Mouse (Mus musculus) G1E (cell line): ENCODE results near the gene Mmp11. TPM values are rescaled to one million over a fixed set of nuclear protein-coding genes. Genes with fewer than 3 reads are reported as not detected.

Experiments used
- ATAC-seq: 2 replicates; pipeline ENCODE4 v1.8.0; 2016; ENCODE audit warnings: mild to moderate bottlenecking; ENCODE audit not compliant: insufficient number of reproducible peaks, poor library complexity, low FRiP score, severe bottlenecking; ENCODE audit errors: extremely low read depth
- DNase-seq: peaks from one replicate; pipeline ENCODE4 v3.0.0; 2012; ENCODE audit warnings: low spot score
- H3K27me3 ChIP-seq: 2 replicates; pipeline ENCODE4 v1.6.1; 2012; ENCODE audit warnings: mild to moderate bottlenecking, low read length, inconsistent platforms; ENCODE audit not compliant: insufficient read depth
- H3K36me3 ChIP-seq: replicated peaks from 2 replicates; pipeline ENCODE3; 2012; ENCODE audit warnings: mild to moderate bottlenecking, inconsistent platforms
- H3K4me1 ChIP-seq: 2 replicates; pipeline ENCODE4 v1.6.1; 2012; ENCODE audit warnings: low read depth, low read length, inconsistent platforms, mixed read lengths; ENCODE audit not compliant: insufficient read depth
- H3K4me3 ChIP-seq: 2 replicates; pipeline ENCODE4 v1.5.1; 2012; ENCODE audit warnings: low read depth, mild to moderate bottlenecking, inconsistent platforms, low read length, moderate library complexity, mixed read lengths
- H3K9me3 ChIP-seq: replicated peaks from 2 replicates; pipeline ENCODE4 v1.6.1; 2012; ENCODE audit warnings: inconsistent platforms
- CTCF ChIP-seq: IDR thresholded peaks from 2 replicates; pipeline ENCODE4 v1.5.1; 2012; ENCODE audit warnings: low read depth, low read length, inconsistent platforms, mixed read lengths
- GATA1 ChIP-seq: IDR thresholded peaks from 2 replicates; pipeline ENCODE4 v1.6.1; 2012; ENCODE audit warnings: borderline replicate concordance, low read length, inconsistent platforms, mixed read lengths
- GATA2 ChIP-seq: IDR thresholded peaks from 2 replicates; pipeline ENCODE4 v1.6.1; 2012; ENCODE audit warnings: low read depth, low read length, inconsistent platforms, borderline replicate concordance
- POLR2AphosphoS5 ChIP-seq: IDR thresholded peaks from 2 replicates; pipeline ENCODE4 v1.6.1; 2012; ENCODE audit warnings: low read depth, low read length, inconsistent platforms; ENCODE audit not compliant: insufficient replicate concordance
- TAL1 ChIP-seq: conservative IDR thresholded peaks from 2 replicates; pipeline ENCODE4 v1.6.1; 2012; ENCODE audit warnings: low read depth, low read length, inconsistent platforms, mixed read lengths
- polyA plus RNA-seq: library from polyadenylated mRNA; stranded (reverse); fragments of >175 nt; gene quantifications from 2 replicates; pipeline ENCODE4 v1.2.3, GENCODE M21; 2012
- total RNA-seq, 2 experiments: library from RNA; stranded (forward) in 1 of 2; stranded (reverse) in 1 of 2; fragments of 200-1000 nt in 1 of 2; fragments of >200 nt in 1 of 2; fragmentation: Nextera tagmentation in 1 of 2; gene quantifications; 2 replicates each; pipeline ENCODE4 v1.2.3; 2014 to 2017

Gene Mmp11
- total RNA-seq (2014; fragmentation: Nextera tagmentation), result not detected in 2 replicates
- total RNA-seq (2017), result 0.11 and 0.12 TPM in 2 replicates
- polyA plus RNA-seq, result 0.08 TPM in 1 of 2 replicates, not detected in the other

DNA sequence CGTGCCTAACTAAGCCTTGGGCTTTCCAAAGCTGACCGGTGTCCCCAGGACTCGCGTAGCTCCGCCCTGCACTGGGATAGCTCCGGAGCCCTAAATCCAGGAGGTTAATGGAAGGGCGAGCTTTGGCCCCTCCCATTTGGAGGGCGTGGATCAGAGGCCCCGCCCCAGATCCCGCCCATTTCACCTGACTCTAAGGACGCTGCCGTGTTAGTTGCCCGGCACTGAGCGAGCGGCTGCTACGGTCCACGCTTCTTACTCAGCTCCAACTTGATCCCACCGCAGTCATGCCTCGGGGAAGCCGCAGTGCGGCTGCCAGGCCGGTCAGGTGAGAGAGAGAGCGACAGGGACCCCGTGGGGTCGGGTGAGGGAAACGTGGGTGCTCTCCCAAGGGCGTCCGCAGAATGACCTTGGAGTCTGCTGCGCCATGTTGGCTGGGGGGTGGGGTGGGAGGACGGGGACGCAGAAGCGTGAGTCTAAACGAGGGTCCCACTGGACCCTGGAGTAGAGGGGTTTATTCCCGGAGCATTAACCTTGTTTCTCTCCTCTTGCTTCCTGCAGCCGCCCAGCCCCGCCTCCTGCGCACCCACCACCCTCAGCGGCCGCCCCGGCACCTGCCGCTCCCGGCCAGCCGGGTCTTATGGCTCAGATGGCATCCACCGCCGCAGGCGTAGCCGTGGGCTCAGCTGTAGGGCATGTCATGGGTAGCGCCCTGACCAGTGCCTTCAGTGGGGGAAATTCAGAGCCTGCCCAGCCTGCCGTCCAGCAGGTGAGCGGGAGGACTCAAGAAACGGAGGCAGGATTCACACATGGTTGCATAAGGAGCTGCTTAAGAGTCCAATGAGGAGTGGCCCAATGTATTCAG lies at the start of gene Mmp11:
TSS of gene Mmp11 (minus strand) at position 817 of the 862 bp plus-strand sequence.
- Histone ChIP-seq H3K9me3 (no peaks in the 10 kb centered on the region), H3K4me1 (peaks cover 68% of the 10 kb centered on the region), H3K27me3 (peaks cover 23% of the 10 kb centered on the region), H3K36me3 (peaks cover 31% of the 10 kb centered on the region), H3K4me3 (peak within 1 kb of the TSS; percentile 88)
- peak; percentile 76 for ATAC-seq
- TF ChIP-seq CTCF, result no peak
- no peak for TF ChIP-seq TAL1
- TF ChIP-seq GATA1, result no peak
- no peak for TF ChIP-seq GATA2
- no peak for TF ChIP-seq POLR2AphosphoS5
- DNase-seq, result peak; percentile 89

DNA sequence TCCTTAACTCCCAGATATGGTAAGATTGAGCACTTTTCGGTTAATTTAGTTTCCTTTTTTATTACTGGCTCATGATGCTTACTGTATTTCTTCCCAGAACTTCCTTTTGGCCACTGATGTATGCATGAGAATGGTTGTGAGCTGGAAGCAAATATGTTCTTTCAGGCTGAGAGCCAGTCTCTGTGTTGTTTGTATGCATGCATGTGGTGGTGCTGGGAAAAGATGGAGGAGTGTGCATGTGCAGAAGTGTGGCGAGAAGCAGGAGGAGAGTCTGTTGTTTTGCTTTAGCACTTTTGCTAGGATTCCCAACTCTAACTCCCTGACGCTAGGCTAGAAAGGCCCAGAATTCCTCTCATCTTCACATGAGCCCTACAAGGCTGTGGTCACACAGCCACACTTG lies 43.1 kb upstream of the Mmp11 start:
- no peak for DNase-seq
- no peak for ATAC-seq
- TF ChIP-seq TAL1, result no peak
- Histone ChIP-seq H3K9me3 (no peaks in the 10 kb centered on the region), H3K4me3 (no peak overlapping the region), H3K27me3 (no peaks in the 10 kb centered on the region), H3K36me3 (no peaks in the 10 kb centered on the region), H3K4me1 (no peaks in the 10 kb centered on the region)

DNA sequence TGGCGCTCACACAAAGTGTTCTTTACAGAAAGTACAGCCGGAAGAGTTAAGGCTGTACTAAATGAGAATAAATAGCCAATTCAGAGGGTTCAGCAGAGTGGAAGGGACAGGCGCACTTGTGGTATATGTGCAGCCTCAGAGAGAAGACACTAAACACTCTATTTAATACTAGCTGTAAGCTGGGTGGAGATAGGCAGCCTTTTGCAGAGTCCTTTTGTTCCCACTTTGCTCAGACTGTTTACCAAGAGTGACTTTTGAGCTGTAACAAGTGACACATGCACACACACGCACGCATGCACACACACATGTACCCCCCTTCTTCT lies 42.5 kb upstream of the Mmp11 start:
- no peaks in the 10 kb centered on the region for H3K36me3 ChIP-seq
- no peaks in the 10 kb centered on the region for H3K9me3 ChIP-seq
- no peak overlapping the region for H3K4me3 ChIP-seq
- TF ChIP-seq GATA1, result no peak
- no peak for TF ChIP-seq POLR2AphosphoS5
- no peak for TF ChIP-seq GATA2
- no peak for TF ChIP-seq TAL1
- TF ChIP-seq CTCF, result no peak
- no peaks in the 10 kb centered on the region for H3K4me1 ChIP-seq
- DNase-seq (no peak), ATAC-seq (no peak)
- no peaks in the 10 kb centered on the region for H3K27me3 ChIP-seq

DNA sequence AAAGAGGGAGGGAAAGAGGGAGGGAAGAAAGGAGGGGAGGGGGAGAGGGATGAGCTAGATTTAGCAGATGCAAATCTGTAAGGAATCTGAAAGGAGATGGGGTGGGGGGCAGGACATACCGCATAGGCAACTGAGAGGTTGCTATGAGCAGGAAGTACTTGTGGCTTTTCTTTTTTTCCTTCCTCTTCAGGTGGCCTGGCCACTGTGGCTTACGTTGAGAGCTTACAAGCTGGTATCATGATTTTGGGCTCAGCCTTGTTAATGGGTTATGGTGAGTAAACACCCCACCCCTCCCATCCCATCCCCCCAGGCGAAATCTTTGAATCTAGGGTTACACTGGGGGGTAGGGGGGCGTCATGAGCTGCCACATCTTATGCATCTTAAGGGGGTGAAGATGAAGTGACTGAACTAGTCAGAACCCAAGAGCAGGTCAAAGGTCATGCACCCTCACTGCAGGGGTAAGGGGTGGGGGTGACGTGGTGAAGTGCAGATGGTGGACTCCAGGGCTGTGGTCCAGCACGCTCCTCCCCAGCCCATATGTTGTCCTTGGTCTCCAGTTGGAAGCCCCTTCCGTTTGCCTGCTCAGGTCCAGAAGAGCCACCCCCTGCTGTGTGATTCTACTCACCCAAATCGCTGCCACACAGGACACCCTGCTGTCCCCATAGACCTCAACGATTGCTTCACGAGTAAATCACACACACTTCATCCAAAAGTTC lies 42.0 kb upstream of the Mmp11 start:
- H3K27me3 ChIP-seq, result no peaks in the 10 kb centered on the region
- no peak overlapping the region for H3K4me3 ChIP-seq
- TF ChIP-seq GATA2 (no peak), GATA1 (no peak), TAL1 (no peak), POLR2AphosphoS5 (no peak), CTCF (no peak)
- ATAC-seq (no peak), DNase-seq (no peak)
- no peaks in the 10 kb centered on the region for H3K9me3 ChIP-seq
- no peaks in the 10 kb centered on the region for H3K36me3 ChIP-seq
- H3K4me1 ChIP-seq, result no peaks in the 10 kb centered on the region

DNA sequence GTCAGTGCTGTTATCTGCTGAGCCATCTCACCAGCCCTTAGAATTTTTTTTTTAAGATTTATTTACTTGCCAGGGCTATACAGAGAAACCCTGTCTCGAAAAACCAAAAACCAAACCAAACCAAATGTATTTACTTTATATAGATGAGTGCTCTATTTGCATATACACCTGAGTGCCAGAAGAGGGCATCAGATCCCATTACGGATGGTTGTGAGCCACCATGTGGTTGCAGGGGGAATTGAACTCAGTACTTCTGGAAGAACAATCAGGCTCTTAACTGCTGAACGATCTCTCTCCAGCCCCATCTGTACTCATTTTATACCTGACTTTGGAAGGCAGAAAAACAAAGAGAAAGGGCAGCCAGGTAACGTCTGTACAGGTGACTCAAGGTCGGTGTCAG lies 38.9 kb upstream of the Mmp11 start:
- peaks cover 7% of the 10 kb centered on the region for H3K9me3 ChIP-seq
- H3K4me3 ChIP-seq, result no peak overlapping the region
- H3K4me1 ChIP-seq, result no peaks in the 10 kb centered on the region
- no peak for DNase-seq
- TF ChIP-seq TAL1, result no peak
- no peak for TF ChIP-seq GATA2
- no peak for TF ChIP-seq POLR2AphosphoS5
- no peak for TF ChIP-seq CTCF
- TF ChIP-seq GATA1, result no peak
- no peaks in the 10 kb centered on the region for H3K27me3 ChIP-seq
- ATAC-seq, result no peak
- no peaks in the 10 kb centered on the region for H3K36me3 ChIP-seq

DNA sequence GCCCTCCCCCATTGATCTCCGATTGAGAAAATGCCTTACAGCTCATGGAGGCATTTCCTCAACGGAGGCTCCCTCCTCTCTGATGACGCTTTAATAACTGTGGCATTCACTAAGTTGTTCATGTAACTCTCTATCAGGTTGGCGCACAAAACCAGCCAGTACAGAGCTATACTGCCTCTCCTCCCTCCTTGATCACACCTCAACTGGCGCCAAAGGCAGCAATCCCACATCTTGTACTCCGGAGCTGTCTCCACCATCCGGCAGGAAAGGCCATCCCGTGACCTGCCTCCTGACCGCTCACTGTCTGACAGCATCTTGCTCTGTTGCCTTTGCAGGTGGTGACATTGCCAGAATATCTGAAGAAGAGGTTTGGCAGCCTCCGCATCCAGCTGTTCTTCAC lies 37.5 kb upstream of the Mmp11 start:
- TF ChIP-seq POLR2AphosphoS5, result no peak
- no peak for TF ChIP-seq TAL1
- TF ChIP-seq GATA1, result no peak
- DNase-seq (no peak), ATAC-seq (no peak)
- H3K4me1 ChIP-seq, result no peaks in the 10 kb centered on the region
- no peak overlapping the region for H3K4me3 ChIP-seq
- no peaks in the 10 kb centered on the region for H3K36me3 ChIP-seq
- peaks cover 7% of the 10 kb centered on the region for H3K9me3 ChIP-seq
- H3K27me3 ChIP-seq, result no peaks in the 10 kb centered on the region

DNA sequence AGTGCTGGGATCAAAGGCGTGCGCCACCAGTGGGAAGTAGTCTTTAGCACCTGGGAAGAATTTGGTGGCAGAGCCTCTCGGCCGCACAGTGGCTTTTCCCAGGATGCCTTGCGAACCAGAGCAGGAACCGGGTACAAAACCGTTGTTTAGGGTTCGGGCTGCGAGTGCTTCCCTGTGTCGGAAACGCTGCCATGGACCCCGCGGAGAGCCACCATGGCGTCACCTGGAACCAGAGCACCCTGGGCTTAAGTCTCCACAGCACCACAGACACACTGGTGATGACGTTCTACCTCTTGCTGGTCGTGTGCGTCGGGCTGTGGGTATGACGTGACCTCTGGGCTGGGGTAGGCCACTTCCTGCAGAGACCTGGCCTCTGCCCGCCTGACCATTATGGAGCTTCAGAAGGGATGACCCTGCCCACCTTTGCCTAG lies 18.1 kb upstream of the Mmp11 start, which contains the start of gene Gm5134:
TSS of gene Gm5134 (plus strand) at position 134 of the 431 bp plus-strand sequence.
- no peak within 1 kb of the TSS for H3K4me3 ChIP-seq
- ATAC-seq (no peak), DNase-seq (no peak)
- peaks cover 15% of the 10 kb centered on the region for H3K4me1 ChIP-seq
- no peaks in the 10 kb centered on the region for H3K9me3 ChIP-seq
- TF ChIP-seq POLR2AphosphoS5, result no peak
- no peak for TF ChIP-seq GATA1
- no peak for TF ChIP-seq CTCF
- no peak for TF ChIP-seq TAL1
- no peak for TF ChIP-seq GATA2
- H3K27me3 ChIP-seq, result peaks cover 35% of the 10 kb centered on the region
- no peaks in the 10 kb centered on the region for H3K36me3 ChIP-seq
